Mouse (Mus musculus) lung, postnatal 0 days (tissue): Measurements from ENCODE around the gene Id3. TPM values are rescaled to one million over a fixed set of nuclear protein-coding genes. Genes with fewer than 3 reads are reported as not detected.

Experiments
- ATAC-seq: fragments of 200-750 bp; cut with Nextera tagmentation; 2 replicates; pipeline ENCODE4 v1.8.0; 2017; ENCODE audit warnings: moderate library complexity
- DNase-seq: peaks from one replicate; pipeline ENCODE4 v3.0.0-alpha.2; 2016; ENCODE audit warnings: low spot score
- H3K27ac ChIP-seq: fragments of 300-500 bp; sonication (generic); 2 replicates; pipeline ENCODE4 v1.5.1; 2014; ENCODE audit warnings: antibody characterized with exemption, mild to moderate bottlenecking, low read length, mixed read lengths
- H3K27me3 ChIP-seq: fragments of 300-500 bp; sonication (generic); replicated peaks from 2 replicates; pipeline ENCODE4 v1.6.1; 2014; ENCODE audit warnings: low read length, mixed read lengths; ENCODE audit not compliant: insufficient read depth
- H3K36me3 ChIP-seq: fragments of 300-500 bp; sonication (generic); 2 replicates; pipeline ENCODE4 v1.6.1; 2014; ENCODE audit warnings: low read length, mixed read lengths; ENCODE audit not compliant: insufficient read depth
- H3K4me1 ChIP-seq: fragments of 300-500 bp; sonication (generic); 2 replicates; pipeline ENCODE4 v1.6.1; 2014; ENCODE audit warnings: antibody characterized with exemption, low read depth, low read length, mixed read lengths; ENCODE audit not compliant: insufficient read depth
- H3K4me2 ChIP-seq: fragments of 300-500 bp; sonication (generic); replicated peaks from 2 replicates; pipeline ENCODE4 v1.6.1; 2014; ENCODE audit warnings: low read depth, mild to moderate bottlenecking, low read length, moderate library complexity, mixed read lengths
- H3K4me3 ChIP-seq: fragments of 300-500 bp; sonication (generic); 2 replicates; pipeline ENCODE4 v1.5.1; 2014; ENCODE audit warnings: low read depth, low read length
- H3K9ac ChIP-seq: fragments of 300-500 bp; sonication (generic); replicated peaks from 2 replicates; pipeline ENCODE4 v1.6.1; 2014; ENCODE audit warnings: low read depth, mild to moderate bottlenecking
- H3K9me3 ChIP-seq: fragments of 300-500 bp; sonication (generic); 2 replicates; pipeline ENCODE4 v1.6.1; 2016; ENCODE audit warnings: low read length, mixed read lengths
- CTCF ChIP-seq: IDR thresholded peaks from 2 replicates; pipeline ENCODE4 v1.5.1; 2016; ENCODE audit warnings: antibody characterized with exemption, mild to moderate bottlenecking
- EP300 ChIP-seq: IDR thresholded peaks from 2 replicates; pipeline ENCODE4 v1.6.1; 2016; ENCODE audit warnings: antibody characterized with exemption, mild to moderate bottlenecking, control low read depth
- WGBS: fragments of 180-500 bp; shearing (Covaris S2); extraction: QIAGEN DNeasy Blood & Tissue Kit; methylation state at CpG from one replicate; pipeline ENCODE4 v1.1.7; 2014; 5-methylcytosine and 5-hydroxymethylcytosine counted together
- polyA plus RNA-seq: library from polyadenylated mRNA; unstranded; fragments of >200 nt; fragmentation: Nextera tagmentation; extraction: Ambion mirVana; gene quantifications from 2 replicates; pipeline ENCODE4 v1.2.1, GENCODE M21; 2015

Gene Id3
- polyA plus RNA-seq, 1 experiment from 2014 or later, result 477 TPM

DNA sequence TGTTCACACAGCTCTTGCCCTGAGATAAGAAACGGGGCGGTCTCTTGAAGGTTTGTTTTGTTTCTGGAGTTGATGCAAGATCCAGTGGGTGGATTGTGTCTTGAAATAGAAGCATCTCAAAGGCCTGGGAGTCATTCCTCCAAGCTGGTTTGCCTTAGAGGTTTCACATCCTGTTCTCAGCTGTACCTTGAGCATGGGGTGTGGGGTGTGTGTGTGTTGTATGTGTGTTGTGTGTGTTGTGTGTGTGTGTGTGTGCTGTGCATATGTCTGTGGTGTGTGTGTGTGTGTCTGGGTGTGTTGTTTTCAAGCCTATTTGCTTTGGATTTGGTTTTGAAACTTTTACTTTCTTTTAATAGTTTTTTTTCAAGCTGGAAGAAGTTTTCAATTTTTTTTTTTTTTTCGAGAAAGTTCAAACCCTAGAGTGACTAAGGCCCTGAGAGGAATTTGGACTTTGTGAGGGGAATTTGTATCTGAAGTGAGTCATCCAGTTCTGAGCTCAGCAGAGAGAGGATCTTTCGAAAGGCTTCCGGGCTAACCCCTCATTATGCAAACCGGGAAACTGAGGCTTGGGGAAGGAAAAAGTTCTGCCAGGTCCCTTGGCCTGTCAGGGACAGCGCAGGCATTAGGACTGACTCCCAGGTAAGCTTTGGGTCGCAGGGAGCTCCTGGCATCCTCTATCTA lies 20.0 kb upstream of the Id3 start:
- Histone ChIP-seq H3K27me3 (no peaks in the 10 kb centered on the region), H3K27ac (peak overlapping the region; percentile 7), H3K4me1 (no peaks in the 10 kb centered on the region), H3K9ac (no peak overlapping the region), H3K4me3 (no peak overlapping the region), H3K36me3 (no peaks in the 10 kb centered on the region), H3K4me2 (no peak overlapping the region), H3K9me3 (no peaks in the 10 kb centered on the region)
- TF ChIP-seq EP300 (peak; percentile 8), CTCF (no peak)
- WGBS, result 39% methylated on average over 8 of the region's 8 CpGs
- ATAC-seq (peak; percentile 56), DNase-seq (peak; percentile 69)

DNA sequence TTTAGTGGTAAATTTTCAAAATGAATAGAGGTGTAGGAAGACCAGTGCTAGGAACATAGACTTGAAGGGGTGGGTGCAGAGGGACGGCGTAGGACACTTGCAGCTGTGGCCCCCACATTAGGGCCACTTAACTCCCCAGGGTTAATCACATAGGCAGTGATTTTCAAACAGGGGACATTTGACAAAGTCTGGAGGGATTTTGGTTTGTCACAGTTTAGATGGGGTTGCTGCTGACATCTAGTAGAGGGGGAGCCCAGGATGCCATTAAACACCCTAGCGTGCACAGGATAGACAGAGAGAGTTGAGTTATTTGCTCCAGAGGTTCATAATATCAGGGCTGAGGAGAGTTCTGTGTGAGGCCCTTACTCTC lies 19.5 kb upstream of the Id3 start:
- H3K36me3 ChIP-seq, result no peaks in the 10 kb centered on the region
- H3K4me1 ChIP-seq, result no peaks in the 10 kb centered on the region
- H3K9me3 ChIP-seq, result no peaks in the 10 kb centered on the region
- 80% methylated on average over 3 of the region's 3 CpGs for WGBS
- ATAC-seq, result no peak
- no peaks in the 10 kb centered on the region for H3K27me3 ChIP-seq
- TF ChIP-seq CTCF (no peak), EP300 (no peak)
- H3K4me2 ChIP-seq, result no peak overlapping the region
- DNase-seq, result no peak
- no peak overlapping the region for H3K27ac ChIP-seq
- H3K4me3 ChIP-seq, result no peak overlapping the region
- no peak overlapping the region for H3K9ac ChIP-seq

- no peak overlapping the region for H3K27ac ChIP-seq
- H3K36me3 ChIP-seq, result no peaks in the 10 kb centered on the region
- no peaks in the 10 kb centered on the region for H3K4me1 ChIP-seq
- no peak overlapping the region for H3K4me3 ChIP-seq
- TF ChIP-seq CTCF, result no peak
- no peak for TF ChIP-seq EP300
- ATAC-seq (no peak), DNase-seq (no peak)
- no peaks in the 10 kb centered on the region for H3K9me3 ChIP-seq
- H3K27me3 ChIP-seq, result no peaks in the 10 kb centered on the region
- H3K4me2 ChIP-seq, result no peak overlapping the region
- no peak overlapping the region for H3K9ac ChIP-seq
- WGBS, result 91% methylated on average over 4 of the region's 4 CpGs
These were observed 18.7 kb upstream of the Id3 start for GRCm38 (mm10) chr4:136124581-136124980.

GRCm38 (mm10) chr4:136125458-136125857 lies 17.8 kb upstream of the Id3 start:
- H3K36me3 ChIP-seq, result no peaks in the 10 kb centered on the region
- H3K9me3 ChIP-seq, result no peaks in the 10 kb centered on the region
- no peak overlapping the region for H3K4me3 ChIP-seq
- no peaks in the 10 kb centered on the region for H3K27me3 ChIP-seq
- DNase-seq, result no peak
- TF ChIP-seq EP300, result no peak
- no peak overlapping the region for H3K9ac ChIP-seq
- no peak overlapping the region for H3K27ac ChIP-seq
- H3K4me2 ChIP-seq, result no peak overlapping the region
- no peak for ATAC-seq
- no peaks in the 10 kb centered on the region for H3K4me1 ChIP-seq
- 73% methylated on average over 11 of the region's 11 CpGs for WGBS

GRCm38 (mm10) chr4:136126019-136126418 lies 17.3 kb upstream of the Id3 start:
- H3K27me3 ChIP-seq, result no peaks in the 10 kb centered on the region
- H3K4me1 ChIP-seq, result no peaks in the 10 kb centered on the region
- 50% methylated on average over 5 of the region's 5 CpGs for WGBS
- H3K4me2 ChIP-seq, result no peak overlapping the region
- DNase-seq (no peak), ATAC-seq (no peak)
- no peak overlapping the region for H3K4me3 ChIP-seq
- H3K36me3 ChIP-seq, result no peaks in the 10 kb centered on the region
- H3K9ac ChIP-seq, result no peak overlapping the region
- TF ChIP-seq CTCF (no peak), EP300 (no peak)
- no peaks in the 10 kb centered on the region for H3K9me3 ChIP-seq
- H3K27ac ChIP-seq, result no peak overlapping the region

DNA sequence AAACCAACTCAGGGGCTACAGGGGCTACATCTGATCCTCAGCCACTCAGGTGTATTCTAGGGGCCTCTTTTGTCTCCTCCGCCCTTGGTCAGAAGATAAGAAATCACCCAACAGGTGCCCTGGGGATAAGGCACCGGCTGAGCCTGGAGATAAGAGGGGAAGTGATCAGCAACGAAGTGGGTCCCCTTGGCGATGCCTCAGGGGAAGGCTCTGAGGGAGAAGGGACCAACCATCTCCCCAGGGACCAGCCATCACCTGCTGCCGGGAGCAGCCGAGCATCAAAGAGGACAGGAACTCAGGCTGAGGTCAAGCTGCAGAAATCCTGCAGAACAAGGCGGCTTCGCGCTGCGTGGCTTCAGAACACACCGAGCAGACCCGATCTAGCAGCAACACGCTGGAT lies 15.6 kb upstream of the Id3 start:
- Histone ChIP-seq H3K4me2 (no peak overlapping the region), H3K27me3 (no peaks in the 10 kb centered on the region), H3K4me1 (no peaks in the 10 kb centered on the region), H3K4me3 (no peak overlapping the region), H3K27ac (no peak overlapping the region), H3K9me3 (no peaks in the 10 kb centered on the region), H3K9ac (no peak overlapping the region), H3K36me3 (no peaks in the 10 kb centered on the region)
- WGBS, result 50% methylated on average over 13 of the region's 13 CpGs
- TF ChIP-seq CTCF (no peak), EP300 (no peak)
- ATAC-seq (no peak), DNase-seq (no peak)

- no peak overlapping the region for H3K27ac ChIP-seq
- H3K4me1 ChIP-seq, result peaks cover 8% of the 10 kb centered on the region; the same call in 1 of the 2 replicates
- DNase-seq (no peak), ATAC-seq (no peak)
- TF ChIP-seq CTCF (peak; percentile 31; the same call in 1 of the 2 replicates), EP300 (no peak)
- no peaks in the 10 kb centered on the region for H3K9me3 ChIP-seq
- H3K36me3 ChIP-seq, result no peaks in the 10 kb centered on the region
- H3K4me2 ChIP-seq, result no peak overlapping the region
- WGBS, result 75% methylated on average over 1 of the region's 1 CpGs
- H3K27me3 ChIP-seq, result no peaks in the 10 kb centered on the region
- no peak overlapping the region for H3K9ac ChIP-seq
- no peak overlapping the region for H3K4me3 ChIP-seq
These were observed 13.5 kb upstream of the Id3 start for GRCm38 (mm10) chr4:136129842-136130241.
